Mouse (Mus musculus) CD4-positive naive resting alpha-beta T cell, adult 57 days (primary cell): ENCODE measurements around the gene Tnfrsf4. TPM values are rescaled to one million over a fixed set of nuclear protein-coding genes. Genes with fewer than 3 reads are reported as not detected.

ENCODE experiments used
- total RNA-seq: library from RNA; stranded (reverse); gene quantifications from one replicate; pipeline ENCODE4 v1.2.4, GENCODE M21; 2023

Gene Tnfrsf4
- 24.3 TPM for total RNA-seq

GRCm38 (mm10) chr4:156013637-156014036, at the start of gene Tnfrsf4:
TSS of gene Tnfrsf4 (plus strand) at chr4:156013843.

GRCm38 (mm10) chr4:155992241-155992905, 21.3 kb upstream of the Tnfrsf4 start, which contains the start of the genes B3galt6 and Sdf4:
TSS of gene B3galt6 (minus strand) at chr4:155992649.
TSS of gene Sdf4 (plus strand) at chr4:155992872.

GRCm38 (mm10) chr4:156026013-156026412, 12.4 kb downstream of the Tnfrsf4 start, which contains the start of gene Tnfrsf18:
TSS of gene Tnfrsf18 (plus strand) at chr4:156026164.

GRCm38 (mm10) chr4:156059261-156059660, 45.6 kb downstream of the Tnfrsf4 start, which contains the start of gene Ttll10:
TSS of gene Ttll10 (minus strand) at chr4:156059414.

Other genes with a start within 250 kb of the Tnfrsf4 start
- not detected for gene Vwa1, start 239.1 kb upstream of the Tnfrsf4 start, total RNA-seq
- not detected for gene Tmem88b, start 228.0 kb upstream of the Tnfrsf4 start, total RNA-seq
- gene Ankrd65, start 223.4 kb upstream of the Tnfrsf4 start, total RNA-seq, result not detected
- gene Mrpl20, start 211.0 kb upstream of the Tnfrsf4 start, total RNA-seq, result 39.3 TPM
- gene Ccnl2, start 201.4 kb upstream of the Tnfrsf4 start, total RNA-seq, result 235 TPM
- 99.7 TPM for gene Aurkaip1, start 182.6 kb upstream of the Tnfrsf4 start, total RNA-seq
- gene Mxra8, start 174.2 kb upstream of the Tnfrsf4 start, total RNA-seq, result 8.3 TPM
- 78.7 TPM for gene Dvl1, start 166.4 kb upstream of the Tnfrsf4 start, total RNA-seq
- 1.6 TPM for gene Tas1r3, start 150.5 kb upstream of the Tnfrsf4 start, total RNA-seq
- 11.3 TPM for gene Cptp, start 144.4 kb upstream of the Tnfrsf4 start, total RNA-seq
- gene Ints11, start 144.3 kb upstream of the Tnfrsf4 start, total RNA-seq, result 68.1 TPM
- gene Pusl1, start 122.1 kb upstream of the Tnfrsf4 start, total RNA-seq, result 35.7 TPM
- gene Acap3, start 122.0 kb upstream of the Tnfrsf4 start, total RNA-seq, result 61.9 TPM
- gene Ube2j2, start 70.0 kb upstream of the Tnfrsf4 start, total RNA-seq, result 130 TPM
- 7.0 TPM for gene C1qtnf12, start 51.5 kb upstream of the Tnfrsf4 start, total RNA-seq
- 4.0 TPM for gene B3galt6, start 21.2 kb upstream of the Tnfrsf4 start, total RNA-seq
- gene Sdf4, start 21.0 kb upstream of the Tnfrsf4 start, total RNA-seq, result 200 TPM
- gene Tnfrsf18, start 12.3 kb downstream of the Tnfrsf4 start, total RNA-seq, result 65.3 TPM
- gene Ttll10, start 45.6 kb downstream of the Tnfrsf4 start, total RNA-seq, result not detected
- 48.2 TPM for gene 9430015G10Rik, start 96.1 kb downstream of the Tnfrsf4 start, total RNA-seq
- gene Rnf223, start 116.7 kb downstream of the Tnfrsf4 start, total RNA-seq, result 0.83 TPM
- 6.9 TPM for gene Agrn, start 183.6 kb downstream of the Tnfrsf4 start, total RNA-seq
- 12.4 TPM for gene Isg15, start 187.0 kb downstream of the Tnfrsf4 start, total RNA-seq
- gene AW011738, start 189.5 kb downstream of the Tnfrsf4 start, total RNA-seq, result 7.5 TPM
- 0.33 TPM for gene Perm1, start 202.0 kb downstream of the Tnfrsf4 start, total RNA-seq
- gene Plekhn1, start 221.0 kb downstream of the Tnfrsf4 start, total RNA-seq, result 53.1 TPM
- gene Noc2l, start 222.2 kb downstream of the Tnfrsf4 start, total RNA-seq, result 94.1 TPM
- 1.3 TPM for gene Samd11, start 241.8 kb downstream of the Tnfrsf4 start, total RNA-seq